Mouse (Mus musculus): Measurements from ENCODE around the gene Pik3c2a. TPM values are rescaled to one million over a fixed set of nuclear protein-coding genes. Genes with fewer than 3 reads are reported as not detected.

The Pik3c2a gene
- polyA plus RNA-seq, 1 experiment from 2014 or later, result 17.2 TPM

- peak; percentile 70 for ATAC-seq (replicated peaks)
- WGBS, result under 1% methylated on average over 65 of the region's 65 CpGs
- Histone ChIP-seq H3K9me3 (no peaks in the 10 kb centered on the region), H3K27me3 (no peaks in the 10 kb centered on the region), H3K27ac (replicated peaks) (peak within 1 kb of the TSS; percentile 45), H3K4me2 (replicated peaks) (peak within 1 kb of the TSS; percentile 94), H3K9ac (replicated peaks) (peak within 1 kb of the TSS; percentile 47), H3K4me1 (peaks cover 21% of the 10 kb centered on the region), H3K4me3 (peak within 1 kb of the TSS; percentile 65), H3K36me3 (no peaks in the 10 kb centered on the region)
These were observed 135.2 kb downstream of the Pik3c2a start, which contains the start of gene Plekha7 for GRCm38 (mm10) chr7:116307871-116308631. Plekha7 (minus strand) TSS chr7:116308376.

GRCm38 (mm10) chr7:116307099-116307870 lies 136.0 kb downstream of the Pik3c2a start:
- Histone ChIP-seq H3K27me3 (no peaks in the 10 kb centered on the region), H3K4me1 (peaks cover 21% of the 10 kb centered on the region), H3K27ac (replicated peaks) (peak overlapping the region; percentile 45), H3K9ac (replicated peaks) (peak overlapping the region; percentile 47), H3K9me3 (no peaks in the 10 kb centered on the region), H3K4me2 (replicated peaks) (peak overlapping the region; percentile 94), H3K4me3 (peak overlapping the region; percentile 65), H3K36me3 (no peaks in the 10 kb centered on the region)
- ATAC-seq (replicated peaks), result peak; percentile 87
- under 1% methylated on average over 62 of the region's 63 CpGs for WGBS

GRCm38 (mm10) chr7:116306601-116307000 lies 136.6 kb downstream of the Pik3c2a start:
- Histone ChIP-seq H3K27ac (replicated peaks) (no peak overlapping the region), H3K4me1 (peaks cover 26% of the 10 kb centered on the region), H3K4me3 (peak overlapping the region; percentile 65), H3K27me3 (no peaks in the 10 kb centered on the region), H3K4me2 (replicated peaks) (peak overlapping the region; percentile 94), H3K9ac (replicated peaks) (no peak overlapping the region), H3K36me3 (no peaks in the 10 kb centered on the region), H3K9me3 (no peaks in the 10 kb centered on the region)
- no peak for ATAC-seq (replicated peaks)
- WGBS, result 4% methylated on average over 5 of the region's 5 CpGs

- WGBS, result 76% methylated on average over 5 of the region's 5 CpGs
- H3K9me3 ChIP-seq, result no peaks in the 10 kb centered on the region
- H3K36me3 ChIP-seq, result no peaks in the 10 kb centered on the region
- H3K4me2 ChIP-seq (replicated peaks), result no peak overlapping the region
- H3K27me3 ChIP-seq, result no peaks in the 10 kb centered on the region
- H3K4me1 ChIP-seq, result peaks cover 27% of the 10 kb centered on the region
- H3K27ac ChIP-seq (replicated peaks), result no peak overlapping the region
- H3K9ac ChIP-seq (replicated peaks), result no peak overlapping the region
- no peak overlapping the region for H3K4me3 ChIP-seq
- ATAC-seq (replicated peaks), result no peak
These were observed 141.5 kb downstream of the Pik3c2a start for GRCm38 (mm10) chr7:116301661-116302311.

GRCm38 (mm10) chr7:116301144-116301543 lies 142.1 kb downstream of the Pik3c2a start:
- ATAC-seq (replicated peaks), result no peak
- Histone ChIP-seq H3K4me2 (replicated peaks) (no peak overlapping the region), H3K27me3 (no peaks in the 10 kb centered on the region), H3K36me3 (no peaks in the 10 kb centered on the region), H3K4me3 (no peak overlapping the region), H3K9ac (replicated peaks) (no peak overlapping the region), H3K9me3 (no peaks in the 10 kb centered on the region), H3K4me1 (peaks cover 21% of the 10 kb centered on the region), H3K27ac (replicated peaks) (no peak overlapping the region)
- 90% methylated on average over 4 of the region's 4 CpGs for WGBS

- ATAC-seq (replicated peaks), result peak; percentile 80
These were observed 144.4 kb downstream of the Pik3c2a start for GRCm38 (mm10) chr7:116298851-116299250.

GRCm38 (mm10) chr7:116298389-116298788 lies 144.9 kb downstream of the Pik3c2a start:
- Histone ChIP-seq H3K4me3 (no peak overlapping the region), H3K9me3 (no peaks in the 10 kb centered on the region), H3K4me1 (peaks cover 20% of the 10 kb centered on the region), H3K9ac (replicated peaks) (no peak overlapping the region), H3K27me3 (no peaks in the 10 kb centered on the region), H3K4me2 (replicated peaks) (no peak overlapping the region), H3K27ac (replicated peaks) (no peak overlapping the region), H3K36me3 (no peaks in the 10 kb centered on the region)
- 51% methylated on average over 10 of the region's 10 CpGs for WGBS
- peak; percentile 58; the same call in 1 of the 2 replicates for ATAC-seq (replicated peaks)

More at GRCm38 (mm10) chr7:116298851-116299250, 144.4 kb downstream of the Pik3c2a start:
- Histone ChIP-seq H3K4me3 (no peak overlapping the region), H3K36me3 (no peaks in the 10 kb centered on the region), H3K9me3 (no peaks in the 10 kb centered on the region), H3K4me1 (peaks cover 20% of the 10 kb centered on the region), H3K9ac (replicated peaks) (no peak overlapping the region), H3K4me2 (replicated peaks) (no peak overlapping the region), H3K27me3 (no peaks in the 10 kb centered on the region), H3K27ac (replicated peaks) (no peak overlapping the region)
- WGBS, result 67% methylated on average over 2 of the region's 2 CpGs

GRCm38 (mm10) chr7:116294961-116295360 lies 148.3 kb downstream of the Pik3c2a start:
- no peak for ATAC-seq (replicated peaks)
- no peak overlapping the region for H3K4me2 ChIP-seq (replicated peaks)
- 60% methylated on average over 3 of the region's 3 CpGs for WGBS
- H3K4me1 ChIP-seq, result peaks cover 14% of the 10 kb centered on the region
- H3K27me3 ChIP-seq, result no peaks in the 10 kb centered on the region
- no peak overlapping the region for H3K27ac ChIP-seq (replicated peaks)
- H3K4me3 ChIP-seq, result no peak overlapping the region
- H3K9me3 ChIP-seq, result no peaks in the 10 kb centered on the region
- H3K9ac ChIP-seq (replicated peaks), result no peak overlapping the region
- H3K36me3 ChIP-seq, result no peaks in the 10 kb centered on the region

GRCm38 (mm10) chr7:116292377-116292776 lies 150.9 kb downstream of the Pik3c2a start:
- 68% methylated on average over 5 of the region's 5 CpGs for WGBS
- ATAC-seq (replicated peaks), result no peak
- no peak overlapping the region for H3K4me2 ChIP-seq (replicated peaks)

GRCm38 (mm10) chr7:116290559-116290958 lies 152.7 kb downstream of the Pik3c2a start:
- ATAC-seq (replicated peaks), result no peak
- no peak overlapping the region for H3K9ac ChIP-seq (replicated peaks)
- no peak overlapping the region for H3K4me2 ChIP-seq (replicated peaks)
- peaks cover 3% of the 10 kb centered on the region; the same call in 1 of the 2 replicates for H3K4me1 ChIP-seq
- H3K27me3 ChIP-seq, result no peaks in the 10 kb centered on the region
- WGBS, result 74% methylated on average over 1 of the region's 1 CpGs
- H3K9me3 ChIP-seq, result no peaks in the 10 kb centered on the region
- H3K4me3 ChIP-seq, result no peak overlapping the region
- H3K36me3 ChIP-seq, result no peaks in the 10 kb centered on the region
- H3K27ac ChIP-seq (replicated peaks), result no peak overlapping the region

More at GRCm38 (mm10) chr7:116292377-116292776, 150.9 kb downstream of the Pik3c2a start:
- H3K27ac ChIP-seq (replicated peaks), result no peak overlapping the region
- H3K9me3 ChIP-seq, result no peaks in the 10 kb centered on the region
- no peaks in the 10 kb centered on the region for H3K4me1 ChIP-seq
- H3K36me3 ChIP-seq, result no peaks in the 10 kb centered on the region
- no peak overlapping the region for H3K9ac ChIP-seq (replicated peaks)
- no peaks in the 10 kb centered on the region for H3K27me3 ChIP-seq
- no peak overlapping the region for H3K4me3 ChIP-seq

GRCm38 (mm10) chr7:116288996-116289395 lies 154.3 kb downstream of the Pik3c2a start:
- Histone ChIP-seq H3K27ac (replicated peaks) (no peak overlapping the region), H3K4me2 (replicated peaks) (no peak overlapping the region), H3K27me3 (no peaks in the 10 kb centered on the region), H3K9me3 (no peaks in the 10 kb centered on the region), H3K4me1 (peaks cover 3% of the 10 kb centered on the region; the same call in 1 of the 2 replicates), H3K9ac (replicated peaks) (no peak overlapping the region), H3K4me3 (no peak overlapping the region), H3K36me3 (no peaks in the 10 kb centered on the region)
- 88% methylated on average over 3 of the region's 3 CpGs for WGBS
- ATAC-seq (replicated peaks), result no peak

GRCm38 (mm10) chr7:116287959-116288358 lies 155.3 kb downstream of the Pik3c2a start:
- Histone ChIP-seq H3K4me2 (replicated peaks) (no peak overlapping the region), H3K4me3 (no peak overlapping the region), H3K36me3 (no peaks in the 10 kb centered on the region), H3K9ac (replicated peaks) (no peak overlapping the region), H3K4me1 (peaks cover 13% of the 10 kb centered on the region), H3K27me3 (no peaks in the 10 kb centered on the region), H3K27ac (replicated peaks) (no peak overlapping the region), H3K9me3 (no peaks in the 10 kb centered on the region)
- no peak for ATAC-seq (replicated peaks)
- 92% methylated on average over 5 of the region's 5 CpGs for WGBS

Data from forebrain, embryonic 15.5 days (tissue).